Mouse (Mus musculus): ENCODE results near the gene Cpsf6. TPM values are rescaled to one million over a fixed set of nuclear protein-coding genes. Genes with fewer than 3 reads are reported as not detected.

Gene Cpsf6
- polyA plus RNA-seq, 1 experiment from 2014 or later = 61.0 TPM

- no peak for DNase-seq (ENCODE audit: low spot score)
- ATAC-seq = no peak
Measured at GRCm38 (mm10) chr10:117422174-117422808, 42.5 kb upstream of the Cpsf6 start.

GRCm38 (mm10) chr10:117421283-117422107 lies 41.7 kb upstream of the Cpsf6 start:
- no peak overlapping the region for H3K9ac ChIP-seq (replicated peaks; ENCODE audit: low read depth)
- H3K4me3 ChIP-seq (ENCODE audit: low read depth, low read length) = no peak overlapping the region
- H3K27me3 ChIP-seq (replicated peaks; ENCODE audit: insufficient read depth, low read length) = no peaks in the 10 kb centered on the region
- TF ChIP-seq CTCF (IDR thresholded peaks at IDR 0.05) (no peak), EP300 (IDR thresholded peaks at IDR 0.05) (no peak)
- no peaks in the 10 kb centered on the region for H3K9me3 ChIP-seq (ENCODE audit: low read length)
- WGBS = 80% methylated on average over 7 of the region's 7 CpGs
- H3K36me3 ChIP-seq (ENCODE audit: insufficient read depth, low read length) = no peaks in the 10 kb centered on the region
- H3K4me1 ChIP-seq (ENCODE audit: insufficient read depth, low read depth, low read length) = 0 out of 2 replicates have a peak, but pooled peaks cover 2% of the 10 kb centered on the region
- H3K27ac ChIP-seq (ENCODE audit: low read length) = no peak overlapping the region
- ATAC-seq = no peak
- H3K4me2 ChIP-seq (replicated peaks; ENCODE audit: low read depth, low read length) = no peak overlapping the region
- DNase-seq (ENCODE audit: low spot score) = no peak

More at GRCm38 (mm10) chr10:117422174-117422808, 42.5 kb upstream of the Cpsf6 start:
- Histone ChIP-seq H3K4me1 (ENCODE audit: insufficient read depth, low read depth, low read length) (0 out of 2 replicates have a peak, but pooled peaks cover 1% of the 10 kb centered on the region), H3K36me3 (ENCODE audit: insufficient read depth, low read length) (no peaks in the 10 kb centered on the region), H3K27ac (ENCODE audit: low read length) (no peak overlapping the region), H3K4me3 (ENCODE audit: low read depth, low read length) (no peak overlapping the region), H3K27me3 (replicated peaks; ENCODE audit: insufficient read depth, low read length) (no peaks in the 10 kb centered on the region), H3K4me2 (replicated peaks; ENCODE audit: low read depth, low read length) (no peak overlapping the region), H3K9ac (replicated peaks; ENCODE audit: low read depth) (no peak overlapping the region), H3K9me3 (ENCODE audit: low read length) (no peaks in the 10 kb centered on the region)
- 77% methylated on average over 6 of the region's 6 CpGs for WGBS
- no peak for TF ChIP-seq CTCF (IDR thresholded peaks at IDR 0.05)
- no peak for TF ChIP-seq EP300 (IDR thresholded peaks at IDR 0.05)

- ATAC-seq = no peak
- Histone ChIP-seq H3K9me3 (ENCODE audit: low read length) (no peaks in the 10 kb centered on the region), H3K27ac (ENCODE audit: low read length) (no peak overlapping the region), H3K27me3 (replicated peaks; ENCODE audit: insufficient read depth, low read length) (no peaks in the 10 kb centered on the region), H3K4me2 (replicated peaks; ENCODE audit: low read depth, low read length) (no peak overlapping the region), H3K36me3 (ENCODE audit: insufficient read depth, low read length) (no peaks in the 10 kb centered on the region), H3K9ac (replicated peaks; ENCODE audit: low read depth) (no peak overlapping the region), H3K4me1 (ENCODE audit: insufficient read depth, low read depth, low read length) (0 out of 2 replicates have a peak, but pooled peaks cover 2% of the 10 kb centered on the region), H3K4me3 (ENCODE audit: low read depth, low read length) (no peak overlapping the region)
- DNase-seq (ENCODE audit: low spot score) = no peak
- 80% methylated on average over 9 of the region's 9 CpGs for WGBS
- no peak for TF ChIP-seq CTCF (IDR thresholded peaks at IDR 0.05)
- TF ChIP-seq EP300 (IDR thresholded peaks at IDR 0.05) = no peak
Measured at GRCm38 (mm10) chr10:117420502-117421282, 40.9 kb upstream of the Cpsf6 start.

- 54% methylated on average over 8 of the region's 8 CpGs for WGBS
- H3K27ac ChIP-seq (ENCODE audit: low read length) = no peak overlapping the region
- no peaks in the 10 kb centered on the region for H3K36me3 ChIP-seq (ENCODE audit: insufficient read depth, low read length)
- H3K9me3 ChIP-seq (ENCODE audit: low read length) = no peaks in the 10 kb centered on the region
- no peak overlapping the region for H3K4me2 ChIP-seq (replicated peaks; ENCODE audit: low read depth, low read length)
- H3K4me1 ChIP-seq (ENCODE audit: insufficient read depth, low read depth, low read length) = 0 out of 2 replicates have a peak, but pooled peaks cover 2% of the 10 kb centered on the region
- TF ChIP-seq EP300 (IDR thresholded peaks at IDR 0.05) = no peak
- no peak for TF ChIP-seq CTCF (IDR thresholded peaks at IDR 0.05)
- no peak overlapping the region for H3K9ac ChIP-seq (replicated peaks; ENCODE audit: low read depth)
- H3K4me3 ChIP-seq (ENCODE audit: low read depth, low read length) = no peak overlapping the region
- DNase-seq (ENCODE audit: low spot score) (no peak), ATAC-seq (no peak)
- H3K27me3 ChIP-seq (replicated peaks; ENCODE audit: insufficient read depth, low read length) = no peaks in the 10 kb centered on the region
Measured at GRCm38 (mm10) chr10:117419577-117420290, 39.9 kb upstream of the Cpsf6 start.

GRCm38 (mm10) chr10:117418668-117419237 lies 38.9 kb upstream of the Cpsf6 start:
- H3K4me2 ChIP-seq (replicated peaks; ENCODE audit: low read depth, low read length) = peak overlapping the region; percentile 53
- H3K9me3 ChIP-seq (ENCODE audit: low read length) = no peaks in the 10 kb centered on the region
- no peak overlapping the region for H3K27ac ChIP-seq (ENCODE audit: low read length)
- ATAC-seq = no peak
- DNase-seq (ENCODE audit: low spot score) = no peak
- TF ChIP-seq CTCF (IDR thresholded peaks at IDR 0.05) (no peak), EP300 (IDR thresholded peaks at IDR 0.05) (no peak)
- 0 out of 2 replicates have a peak, but pooled peaks cover 2% of the 10 kb centered on the region for H3K4me1 ChIP-seq (ENCODE audit: insufficient read depth, low read depth, low read length)
- no peaks in the 10 kb centered on the region for H3K27me3 ChIP-seq (replicated peaks; ENCODE audit: insufficient read depth, low read length)
- no peak overlapping the region for H3K4me3 ChIP-seq (ENCODE audit: low read depth, low read length)
- no peaks in the 10 kb centered on the region for H3K36me3 ChIP-seq (ENCODE audit: insufficient read depth, low read length)
- no peak overlapping the region for H3K9ac ChIP-seq (replicated peaks; ENCODE audit: low read depth)
- 44% methylated on average over 24 of the region's 24 CpGs for WGBS

Data from lung, postnatal 0 days (tissue).